Mouse (Mus musculus): ENCODE data around the gene Crtc2. TPM values are rescaled to one million over a fixed set of nuclear protein-coding genes. Genes with fewer than 3 reads are reported as not detected.

Crtc2 gene
- polyA plus RNA-seq, 1 experiment = not detected

- peak overlapping the region; percentile 50; the same call in 1 of the 2 replicates for H3K27ac ChIP-seq (ENCODE audit: insufficient read depth, low read depth, low read length)
- 0 out of 2 replicates have a peak, but pooled peaks cover 3% of the 10 kb centered on the region for H3K4me1 ChIP-seq (ENCODE audit: control insufficient read depth, insufficient read depth, low read length)
- TF ChIP-seq POLR2A (IDR thresholded peaks at IDR 0.05; ENCODE audit: insufficient read depth, low read depth, low read length) (no peak), CTCF (IDR thresholded peaks at IDR 0.05; ENCODE audit: insufficient read depth, low read depth, low read length) (no peak)
- 10% methylated on average over 12 of the region's 12 CpGs for WGBS
- peak overlapping the region; percentile 78 for H3K4me3 ChIP-seq (ENCODE audit: insufficient read depth, low read depth, low read length)
These were observed 39.8 kb upstream of the Crtc2 start for GRCm38 (mm10) chr3:90213956-90214684.

GRCm38 (mm10) chr3:90215825-90216380, 38.1 kb upstream of the Crtc2 start:
- Histone ChIP-seq H3K27ac (ENCODE audit: insufficient read depth, low read depth, low read length) (no peak overlapping the region), H3K4me1 (ENCODE audit: control insufficient read depth, insufficient read depth, low read length) (peaks cover 7% of the 10 kb centered on the region; the same call in 1 of the 2 replicates), H3K4me3 (ENCODE audit: insufficient read depth, low read depth, low read length) (no peak overlapping the region)
- 35% methylated on average over 1 of the region's 1 CpGs for WGBS
- TF ChIP-seq CTCF (IDR thresholded peaks at IDR 0.05; ENCODE audit: insufficient read depth, low read depth, low read length) (no peak), POLR2A (IDR thresholded peaks at IDR 0.05; ENCODE audit: insufficient read depth, low read depth, low read length) (no peak)

GRCm38 (mm10) chr3:90220088-90220487, 33.9 kb upstream of the Crtc2 start:
- no peak overlapping the region for H3K27ac ChIP-seq (ENCODE audit: insufficient read depth, low read depth, low read length)
- peaks cover 4% of the 10 kb centered on the region; the same call in 1 of the 2 replicates for H3K4me1 ChIP-seq (ENCODE audit: control insufficient read depth, insufficient read depth, low read length)
- no peak for TF ChIP-seq CTCF (IDR thresholded peaks at IDR 0.05; ENCODE audit: insufficient read depth, low read depth, low read length)
- no peak for TF ChIP-seq POLR2A (IDR thresholded peaks at IDR 0.05; ENCODE audit: insufficient read depth, low read depth, low read length)
- WGBS = 9% methylated on average over 6 of the region's 6 CpGs
- H3K4me3 ChIP-seq (ENCODE audit: insufficient read depth, low read depth, low read length) = no peak overlapping the region

- Histone ChIP-seq H3K4me1 (ENCODE audit: control insufficient read depth, insufficient read depth, low read length) (peaks cover 4% of the 10 kb centered on the region; the same call in 1 of the 2 replicates), H3K27ac (ENCODE audit: insufficient read depth, low read depth, low read length) (no peak overlapping the region), H3K4me3 (ENCODE audit: insufficient read depth, low read depth, low read length) (peak overlapping the region; percentile 34)
- 0% methylated on average over 19 of the region's 20 CpGs for WGBS
- TF ChIP-seq POLR2A (IDR thresholded peaks at IDR 0.05; ENCODE audit: insufficient read depth, low read depth, low read length) (no peak), CTCF (IDR thresholded peaks at IDR 0.05; ENCODE audit: insufficient read depth, low read depth, low read length) (no peak)
These were observed 33.4 kb upstream of the Crtc2 start for GRCm38 (mm10) chr3:90220531-90220951.

GRCm38 (mm10) chr3:90221123-90221522, 32.8 kb upstream of the Crtc2 start:
- TF ChIP-seq POLR2A (IDR thresholded peaks at IDR 0.05; ENCODE audit: insufficient read depth, low read depth, low read length) (no peak), CTCF (IDR thresholded peaks at IDR 0.05; ENCODE audit: insufficient read depth, low read depth, low read length) (no peak)
- Histone ChIP-seq H3K4me1 (ENCODE audit: control insufficient read depth, insufficient read depth, low read length) (peaks cover 4% of the 10 kb centered on the region; the same call in 1 of the 2 replicates), H3K4me3 (ENCODE audit: insufficient read depth, low read depth, low read length) (no peak overlapping the region), H3K27ac (ENCODE audit: insufficient read depth, low read depth, low read length) (no peak overlapping the region)
- WGBS = 24% methylated on average over 5 of the region's 5 CpGs

- Histone ChIP-seq H3K4me1 (ENCODE audit: control insufficient read depth, insufficient read depth, low read length) (peaks cover 4% of the 10 kb centered on the region; the same call in 1 of the 2 replicates), H3K27ac (ENCODE audit: insufficient read depth, low read depth, low read length) (no peak overlapping the region), H3K4me3 (ENCODE audit: insufficient read depth, low read depth, low read length) (no peak overlapping the region)
- TF ChIP-seq CTCF (IDR thresholded peaks at IDR 0.05; ENCODE audit: insufficient read depth, low read depth, low read length) (no peak), POLR2A (IDR thresholded peaks at IDR 0.05; ENCODE audit: insufficient read depth, low read depth, low read length) (no peak)
- WGBS = 83% methylated on average over 4 of the region's 4 CpGs
These were observed 31.5 kb upstream of the Crtc2 start for GRCm38 (mm10) chr3:90222455-90222854.

GRCm38 (mm10) chr3:90222941-90223340, 31.0 kb upstream of the Crtc2 start:
- WGBS = 90% methylated on average over 3 of the region's 3 CpGs
- no peak for TF ChIP-seq POLR2A (IDR thresholded peaks at IDR 0.05; ENCODE audit: insufficient read depth, low read depth, low read length)
- no peak for TF ChIP-seq CTCF (IDR thresholded peaks at IDR 0.05; ENCODE audit: insufficient read depth, low read depth, low read length)
- Histone ChIP-seq H3K4me3 (ENCODE audit: insufficient read depth, low read depth, low read length) (no peak overlapping the region), H3K27ac (ENCODE audit: insufficient read depth, low read depth, low read length) (no peak overlapping the region), H3K4me1 (ENCODE audit: control insufficient read depth, insufficient read depth, low read length) (peaks cover 4% of the 10 kb centered on the region; the same call in 1 of the 2 replicates)

GRCm38 (mm10) chr3:90224331-90224730, 29.6 kb upstream of the Crtc2 start:
- Histone ChIP-seq H3K4me1 (ENCODE audit: control insufficient read depth, insufficient read depth, low read length) (peaks cover 4% of the 10 kb centered on the region; the same call in 1 of the 2 replicates), H3K27ac (ENCODE audit: insufficient read depth, low read depth, low read length) (no peak overlapping the region), H3K4me3 (ENCODE audit: insufficient read depth, low read depth, low read length) (no peak overlapping the region)
- TF ChIP-seq CTCF (IDR thresholded peaks at IDR 0.05; ENCODE audit: insufficient read depth, low read depth, low read length) (no peak), POLR2A (IDR thresholded peaks at IDR 0.05; ENCODE audit: insufficient read depth, low read depth, low read length) (no peak)
- WGBS = 79% methylated on average over 10 of the region's 10 CpGs

GRCm38 (mm10) chr3:90231075-90231474, 22.9 kb upstream of the Crtc2 start:
- TF ChIP-seq POLR2A (IDR thresholded peaks at IDR 0.05; ENCODE audit: insufficient read depth, low read depth, low read length) (no peak), CTCF (IDR thresholded peaks at IDR 0.05; ENCODE audit: insufficient read depth, low read depth, low read length) (no peak)
- Histone ChIP-seq H3K4me3 (ENCODE audit: insufficient read depth, low read depth, low read length) (peak overlapping the region; percentile 87), H3K27ac (ENCODE audit: insufficient read depth, low read depth, low read length) (no peak overlapping the region), H3K4me1 (ENCODE audit: control insufficient read depth, insufficient read depth, low read length) (peaks cover 4% of the 10 kb centered on the region)
- 12% methylated on average over 8 of the region's 8 CpGs for WGBS
